Comparison of ENCODE assay signal across 9 mouse cellular contexts in the genomic region with DNA sequence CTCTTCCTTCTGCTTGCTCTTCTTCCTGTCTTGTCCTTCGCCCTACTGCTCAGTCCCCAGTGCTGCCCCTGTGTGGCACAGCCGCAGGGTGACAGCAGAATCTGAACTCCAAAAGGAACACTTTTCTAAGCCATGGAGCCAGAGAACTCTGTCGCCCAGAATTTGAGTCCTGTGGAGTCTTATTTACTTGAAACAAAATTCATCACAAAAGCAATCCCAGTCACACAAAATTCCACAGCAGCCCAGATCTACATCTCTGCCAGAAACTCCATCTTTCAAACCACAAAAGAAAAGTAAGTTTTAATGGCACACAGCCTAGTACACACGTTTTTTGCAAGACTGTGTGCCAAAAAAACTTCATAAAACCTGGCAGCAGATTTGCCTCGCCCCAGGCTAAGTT. TPM values are rescaled to one million over a fixed set of nuclear protein-coding genes. Genes with fewer than 3 reads are reported as not detected.
A peak's percentile ranks its signal among the peaks of the same experiment; 100 is the strongest.
DNase-seq lines count a peak whose midpoint lies in the region; ATAC-seq and TF ChIP-seq lines count a peak whose summit lies in the region.
"Had no signal": no experiment of that assay in that cellular context is flagged by ENCODE, and none has a peak within 500 bp of the region (broad histone marks: within the 10 kb centered on the region; RNA-seq: fewer than 3 reads in every experiment).

No protein-coding gene starts in this region.

- H3K4me2 ChIP-seq in heart, embryonic 14.5 days (ENCODE audit: low read length), result peak overlapping the region; percentile 44
- no peak overlapping the region for H3K4me2 ChIP-seq in liver, embryonic 14.5 days (ENCODE audit: low read depth)

- H3K9me3 ChIP-seq in heart, embryonic 14.5 days (ENCODE audit: control insufficient read depth, low read length), result no peaks in the 10 kb centered on the region
- H3K9me3 ChIP-seq in liver, embryonic 14.5 days (ENCODE audit: control insufficient read depth, low read length), result no peaks in the 10 kb centered on the region

- TF ChIP-seq EP300 in liver, embryonic 14.5 days (IDR thresholded peaks at IDR 0.05; ENCODE audit: low read depth), result no peak

- H3K4me1 ChIP-seq in heart, embryonic 14.5 days (ENCODE audit: control insufficient read depth in 2 of 2, insufficient read depth in 2 of 2, low read length in 2 of 2), result peaks cover 10 to 25% of the 10 kb centered on the region in 2 experiments
- peaks cover 13 to 23% of the 10 kb centered on the region in 2 experiments for H3K4me1 ChIP-seq in liver, embryonic 14.5 days (replicated peaks; ENCODE audit: control insufficient read depth in 2 of 2, insufficient read depth in 2 of 2, low read length in 1 of 2)

- no peak overlapping the region for H3K9ac ChIP-seq in heart, embryonic 14.5 days (ENCODE audit: low read length)
- H3K9ac ChIP-seq in liver, embryonic 14.5 days (replicated peaks), result no peak overlapping the region

- no peaks in the 10 kb centered on the region for H3K27me3 ChIP-seq in heart, embryonic 14.5 days (ENCODE audit: control insufficient read depth, insufficient read depth, low read length)
- no peaks in the 10 kb centered on the region for H3K27me3 ChIP-seq in liver, embryonic 14.5 days (ENCODE audit: control insufficient read depth, insufficient read depth, low read length)

- WGBS in heart, embryonic 14.5 days, result 36% methylated on average over 5 of the region's 5 CpGs
- 35% methylated on average over 5 of the region's 5 CpGs for WGBS in liver, embryonic 14.5 days (ENCODE audit: insufficient replicate concordance)

- H3K27ac ChIP-seq in heart, embryonic 14.5 days (replicated peaks in 1 of 2; ENCODE audit: control insufficient read depth in 1 of 2, insufficient read depth in 1 of 2, low read depth in 2 of 2, low read length in 2 of 2), result peak overlapping the region; percentile 71 to 86
- no peak overlapping the region for H3K27ac ChIP-seq in liver, embryonic 14.5 days
- H3K27ac ChIP-seq: macrophage had no signal

- DNase-seq in frontal cortex, postnatal 25 days (ENCODE audit: low spot score in 2 of 2), result no peak
- DNase-seq in B cell, adult 2 months, result peak; percentile 37 to 40
- peak; percentile 72 for DNase-seq in brain, adult 2 months (ENCODE audit: low read depth, low spot score)
- DNase-seq in liver, embryonic 14.5 days (ENCODE audit: low read depth in 3 of 3, low spot score in 3 of 3), result no peak
- peak; percentile 8 for DNase-seq in ovary, postnatal 10 days (ENCODE audit: low spot score)
- DNase-seq in layer of hippocampus, adult 11-12 months (ENCODE audit: low spot score), result no peak

- peaks cover 22% of the 10 kb centered on the region for H3K36me3 ChIP-seq in heart, embryonic 14.5 days (ENCODE audit: control insufficient read depth, insufficient read depth, low read length)
- H3K36me3 ChIP-seq in liver, embryonic 14.5 days (replicated peaks; ENCODE audit: control insufficient read depth, insufficient read depth, low read depth), result no peaks in the 10 kb centered on the region; the same call in 1 of the 2 replicates

- peak overlapping the region in 1 of 2 experiments; percentile 26; a peak in 2 of 4 replicates for H3K4me3 ChIP-seq in heart, embryonic 14.5 days (ENCODE audit: control insufficient read depth in 1 of 2, insufficient read depth in 1 of 2, low read depth in 1 of 2, low read length in 2 of 2)
- no peak overlapping the region for H3K4me3 ChIP-seq in liver, embryonic 14.5 days (ENCODE audit: insufficient read depth in 1 of 2, low read depth in 2 of 2, low read length in 2 of 2)

- TF ChIP-seq CTCF in liver, embryonic 14.5 days (IDR thresholded peaks at IDR 0.05; ENCODE audit: low read depth), result peak; percentile 62

- peak; percentile 84 for ATAC-seq in frontal cortex, adult (ENCODE audit: low TSS enrichment)
- no peak; the same call in 1 of the 2 replicates for ATAC-seq in heart, embryonic 14.5 days (ENCODE audit: insufficient number of reproducible peaks, insufficient read depth, low FRiP score, low read depth)
- no peak for ATAC-seq in liver, embryonic 14.5 days (ENCODE audit: insufficient read depth)

RNA-seq across cellular contexts. Expression of a gene that starts 6.5 kb away (rescaled TPM):
- polyA plus RNA-seq in heart, embryonic 14.5 days (2014; fragmentation: Nextera tagmentation; extraction: Ambion mirVana), result 17.4 and 17.6 TPM in 2 replicates
- polyA plus RNA-seq in liver, embryonic 14.5 days (2012; rRNA removed), result 1.7 and 1.9 TPM in 2 replicates
- 1.9 and 2.6 TPM in 2 replicates for polyA plus RNA-seq in liver, embryonic 14.5 days (2014; fragmentation: Nextera tagmentation; extraction: Ambion mirVana)

Comparison
In these comparisons a context has a peak if more than half of its experiments do, and no peak if none do; other contexts are left out.
1. DNase-seq: peak in B cell, adult 2 months (2 of 2), brain, adult 2 months (single experiment) and ovary, postnatal 10 days (single experiment); none in frontal cortex, postnatal 25 days (0 of 2), liver, embryonic 14.5 days (0 of 3) and layer of hippocampus, adult 11-12 months (single experiment).